Mouse (Mus musculus) frontal cortex, postnatal 36 days (tissue): ENCODE results near the gene Ctla2b.
"Not testable (repeated sequence)": the region's sequence is repeated elsewhere in the genome, so short reads cannot be mapped to it uniquely, and the experiment has no call there.

Experiments
- DNase-seq, 2 experiments: peaks; one replicate each; pipeline ENCODE4 v3.0.0; 2022; ENCODE audit warnings: low spot score in 2 of 2

Ctla2b gene

GRCm38 (mm10) chr13:60897328-60897727 lies at the start of gene Ctla2b:
Gene Ctla2b, minus strand, starts transcription at chr13:60897447.
- no peak for DNase-seq

GRCm38 (mm10) chr13:60941884-60942283 lies 44.6 kb upstream of the Ctla2b start, which contains the start of gene Tpbpa:
Gene Tpbpa, minus strand, starts transcription at chr13:60941984.
- DNase-seq, result not testable (repeated sequence)

- DNase-seq, result no peak
These were observed 39.3 kb upstream of the Ctla2b start, which contains the start of the genes Gm49391 and Ctla2a for GRCm38 (mm10) chr13:60936500-60936901. Gene Gm49391, minus strand, starts transcription at chr13:60936571. Gene Ctla2a, minus strand, starts transcription at chr13:60936625.

- not testable (repeated sequence) for DNase-seq
These were observed 38.2 kb upstream of the Ctla2b start, which contains the start of gene Gm49393 for GRCm38 (mm10) chr13:60935490-60935889. Gene Gm49393, minus strand, starts transcription at chr13:60935590.

- not testable (repeated sequence) for DNase-seq
These were observed 7.5 kb upstream of the Ctla2b start, which contains the start of gene Tpbpb for GRCm38 (mm10) chr13:60904780-60905179. Gene Tpbpb, minus strand, starts transcription at chr13:60904880.

- DNase-seq, result not testable (repeated sequence)
These were observed 453 bp downstream of the Ctla2b start, which contains the start of gene Gm49392 for GRCm38 (mm10) chr13:60896794-60897193. Gene Gm49392, minus strand, starts transcription at chr13:60896894.

- DNase-seq, result no peak
These were observed 1.7 kb downstream of the Ctla2b start for GRCm38 (mm10) chr13:60895406-60896160.

GRCm38 (mm10) chr13:60892301-60892700 lies 4.9 kb downstream of the Ctla2b start:
- no peak for DNase-seq

- DNase-seq, result no peak
These were observed 33.0 kb downstream of the Ctla2b start, which contains the start of gene 4930486L24Rik for GRCm38 (mm10) chr13:60864281-60864680. Gene 4930486L24Rik, minus strand, starts transcription at chr13:60864475.

GRCm38 (mm10) chr13:60848241-60849120 lies 48.8 kb downstream of the Ctla2b start:
- no peak for DNase-seq
